10 mouse cellular contexts compared by ENCODE assay signal in genomic region chr12:8923603-8924002, GRCm38 (mm10). TPM values are rescaled to one million over a fixed set of nuclear protein-coding genes. Genes with fewer than 3 reads are reported as not detected.
DNase-seq lines count a peak whose midpoint lies in the region; ATAC-seq lines count a peak whose summit lies in the region.
"Had no signal": no experiment of that assay in that cellular context is flagged by ENCODE, and none has a peak within 500 bp of the region (broad histone marks: within the 10 kb centered on the region; RNA-seq: fewer than 3 reads in every experiment).

No protein-coding gene starts in this region.

- H3K9ac ChIP-seq in forebrain, embryonic 12.5 days, result peak overlapping the region; percentile 88
- H3K9ac ChIP-seq in limb, embryonic 13.5 days, result peak overlapping the region; percentile 93
- peak overlapping the region; percentile 79; the same call in 1 of the 2 replicates for H3K9ac ChIP-seq in stomach, embryonic 16.5 days (ENCODE audit: low read length)

- peaks cover 19% of the 10 kb centered on the region for H3K36me3 ChIP-seq in forebrain, embryonic 12.5 days (replicated peaks)
- H3K36me3 ChIP-seq in limb, embryonic 13.5 days, result peaks cover 25% of the 10 kb centered on the region
- H3K36me3 ChIP-seq in stomach, embryonic 16.5 days (ENCODE audit: control insufficient read depth, insufficient read depth, low read length), result no peaks in the 10 kb centered on the region

- H3K27ac ChIP-seq in forebrain, embryonic 12.5 days, result 0 out of 2 replicates have a peak overlapping the region, but pooled peaks have one; percentile 15
- H3K27ac ChIP-seq in limb, embryonic 13.5 days, result peak overlapping the region; percentile 98; the same call in 1 of the 2 replicates
- peak overlapping the region; percentile 99; the same call in 1 of the 2 replicates for H3K27ac ChIP-seq in stomach, embryonic 16.5 days (ENCODE audit: low read length)

- no peak for ATAC-seq in forebrain, embryonic 12.5 days (ENCODE audit: low FRiP score)
- no peak for ATAC-seq in limb, embryonic 13.5 days (ENCODE audit: low FRiP score, low read depth)
- no peak for ATAC-seq in stomach, embryonic 16.5 days (ENCODE audit: insufficient read depth, low FRiP score)

- 42% methylated on average over 2 of the region's 2 CpGs for WGBS in forebrain, embryonic 12.5 days
- 54% methylated on average over 2 of the region's 2 CpGs for WGBS in limb, embryonic 13.5 days
- 39% methylated on average over 2 of the region's 2 CpGs for WGBS in stomach, embryonic 16.5 days

- H3K4me2 ChIP-seq in forebrain, embryonic 12.5 days, result peak overlapping the region; percentile 71
- peak overlapping the region; percentile 89 for H3K4me2 ChIP-seq in limb, embryonic 13.5 days (replicated peaks)
- peak overlapping the region; percentile 62 for H3K4me2 ChIP-seq in stomach, embryonic 16.5 days (ENCODE audit: low read depth, low read length)

- H3K4me1 ChIP-seq in forebrain, embryonic 12.5 days, result peaks cover 25% of the 10 kb centered on the region
- H3K4me1 ChIP-seq in limb, embryonic 13.5 days, result peaks cover 50% of the 10 kb centered on the region
- peaks cover 32% of the 10 kb centered on the region for H3K4me1 ChIP-seq in stomach, embryonic 16.5 days (ENCODE audit: control insufficient read depth, insufficient read depth, low read length)

- H3K9me3 ChIP-seq in forebrain, embryonic 12.5 days, result no peaks in the 10 kb centered on the region
- no peaks in the 10 kb centered on the region for H3K9me3 ChIP-seq in limb, embryonic 13.5 days
- H3K9me3 ChIP-seq in stomach, embryonic 16.5 days (replicated peaks; ENCODE audit: control insufficient read depth, low read length), result no peaks in the 10 kb centered on the region

- DNase-seq in retina, embryonic 14.5 days (ENCODE audit: low spot score), result peak; percentile 13
- no peak for DNase-seq in retina, postnatal 1 day
- DNase-seq in cerebellum, postnatal 4 days (ENCODE audit: low spot score in 2 of 2), result no peak
- no peak for DNase-seq in adrenal gland, adult (ENCODE audit: inconsistent age in 2 of 2, low spot score in 1 of 2)
- DNase-seq in adrenal gland, postnatal 25 days, result no peak
- DNase-seq: kidney, postnatal 10 days had no signal

- H3K27me3 ChIP-seq in forebrain, embryonic 12.5 days, result no peaks in the 10 kb centered on the region
- no peaks in the 10 kb centered on the region for H3K27me3 ChIP-seq in limb, embryonic 13.5 days
- H3K27me3 ChIP-seq in stomach, embryonic 16.5 days (ENCODE audit: control insufficient read depth, insufficient read depth, low read length), result no peaks in the 10 kb centered on the region

- H3K4me3 ChIP-seq in forebrain, embryonic 12.5 days (replicated peaks), result peak overlapping the region; percentile 74
- peak overlapping the region; percentile 80 for H3K4me3 ChIP-seq in limb, embryonic 13.5 days
- H3K4me3 ChIP-seq in stomach, embryonic 16.5 days (replicated peaks; ENCODE audit: low read length), result peak overlapping the region; percentile 69

RNA-seq across cellular contexts. Expression of gene Laptm4a, which starts 2.1 kb away (rescaled TPM):
- 212 and 215 TPM in 2 replicates for polyA plus RNA-seq in forebrain, embryonic 12.5 days (2016; fragmentation: Nextera tagmentation; extraction: Ambion mirVana)
- 391 and 410 TPM in 2 replicates for polyA plus RNA-seq in limb, embryonic 13.5 days (2015; fragmentation: Nextera tagmentation; extraction: Ambion mirVana)
- 358 and 361 TPM in 2 replicates for polyA plus RNA-seq in stomach, embryonic 16.5 days (2015; fragmentation: Nextera tagmentation; extraction: Ambion mirVana)
- total RNA-seq in adrenal gland, postnatal 25 days (2021), result 421 and 503 TPM in 2 replicates

RNA-seq across cellular contexts. Expression of gene Matn3, which starts 24.1 kb away (rescaled TPM):
- polyA plus RNA-seq in forebrain, embryonic 12.5 days (2016; fragmentation: Nextera tagmentation; extraction: Ambion mirVana), result 0.54 and 0.58 TPM in 2 replicates
- polyA plus RNA-seq in limb, embryonic 13.5 days (2015; fragmentation: Nextera tagmentation; extraction: Ambion mirVana), result 31.5 and 36.3 TPM in 2 replicates
- polyA plus RNA-seq in stomach, embryonic 16.5 days (2015; fragmentation: Nextera tagmentation; extraction: Ambion mirVana), result 0.15 and 0.21 TPM in 2 replicates
- total RNA-seq in adrenal gland, postnatal 25 days (2021), result not detected in 2 replicates
- polyA plus RNA-seq: small intestine, adult 2 months had no signal

RNA-seq across cellular contexts. Expression of gene Wdr35, which starts 50.1 kb away (rescaled TPM):
- polyA plus RNA-seq in forebrain, embryonic 12.5 days (2016; fragmentation: Nextera tagmentation; extraction: Ambion mirVana), result 27.8 and 28.4 TPM in 2 replicates
- 28.6 and 29.9 TPM in 2 replicates for polyA plus RNA-seq in limb, embryonic 13.5 days (2015; fragmentation: Nextera tagmentation; extraction: Ambion mirVana)
- 14.7 and 15.0 TPM in 2 replicates for polyA plus RNA-seq in stomach, embryonic 16.5 days (2015; fragmentation: Nextera tagmentation; extraction: Ambion mirVana)
- total RNA-seq in adrenal gland, postnatal 25 days (2021), result 9.9 and 16.1 TPM in 2 replicates

Comparison
In these comparisons a context has a peak if more than half of its experiments do, and no peak if none do; other contexts are left out.
1. H3K27ac ChIP-seq: peak in every context shown above with its lines; median percentile 99 in stomach, embryonic 16.5 days; 98 in limb, embryonic 13.5 days; 15 in forebrain, embryonic 12.5 days.
2. RNA of gene Matn3, which starts 24.1 kb away (polyA plus RNA-seq): 31.5 to 36.3 TPM in limb, embryonic 13.5 days; 0.54 to 0.58 TPM in forebrain, embryonic 12.5 days and 0.15 to 0.21 TPM in stomach, embryonic 16.5 days; every median in the first group is over 10 times any median in the second.
3. Peak in every context shown above with its lines, with median percentiles within 50 percentile points of each other: H3K4me2 ChIP-seq, H3K4me3 ChIP-seq and H3K9ac ChIP-seq.